Mouse (Mus musculus) inflammation-experienced regulatory T-cells, adult 6 months (primary cell): ENCODE results near the gene Olfr871. TPM values are rescaled to one million over a fixed set of nuclear protein-coding genes. Genes with fewer than 3 reads are reported as not detected.
"Not testable (repeated sequence)": the region's sequence is repeated elsewhere in the genome, so short reads cannot be mapped to it uniquely, and the experiment has no call there.

Experiments
- ATAC-seq: one replicate; pipeline ENCODE4 v1.8.0; 2017
- polyA plus RNA-seq, 3 experiments: library from polyadenylated mRNA; unstranded; fragments of 100-300 nt; shearing (Covaris generic); gene quantifications; one replicate each; pipeline ENCODE4 v1.2.1; 2017

Gene Olfr871
- polyA plus RNA-seq: not detected

DNA sequence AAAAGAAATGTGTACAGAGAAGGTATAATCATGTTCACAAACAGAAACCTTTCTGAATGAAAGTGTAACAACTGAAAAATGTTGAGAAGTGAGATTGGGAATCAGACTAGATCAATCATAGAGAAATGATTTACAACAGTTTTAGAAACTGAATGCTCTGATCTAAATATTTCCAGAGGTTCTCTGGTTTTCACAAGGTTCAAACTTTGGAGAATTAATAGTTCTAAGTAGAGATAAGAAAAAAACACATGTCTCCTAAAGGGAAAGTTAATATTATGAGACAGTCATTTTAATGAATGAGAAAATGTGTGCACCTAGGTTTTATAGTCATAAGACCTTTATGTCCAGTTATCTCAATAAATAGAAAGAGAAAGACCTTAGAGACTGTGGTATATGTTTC lies at the start of gene Olfr871:
Gene Olfr871, plus strand, starts transcription at position 301 of the 400 bp plus-strand sequence.
- no peak for ATAC-seq

DNA sequence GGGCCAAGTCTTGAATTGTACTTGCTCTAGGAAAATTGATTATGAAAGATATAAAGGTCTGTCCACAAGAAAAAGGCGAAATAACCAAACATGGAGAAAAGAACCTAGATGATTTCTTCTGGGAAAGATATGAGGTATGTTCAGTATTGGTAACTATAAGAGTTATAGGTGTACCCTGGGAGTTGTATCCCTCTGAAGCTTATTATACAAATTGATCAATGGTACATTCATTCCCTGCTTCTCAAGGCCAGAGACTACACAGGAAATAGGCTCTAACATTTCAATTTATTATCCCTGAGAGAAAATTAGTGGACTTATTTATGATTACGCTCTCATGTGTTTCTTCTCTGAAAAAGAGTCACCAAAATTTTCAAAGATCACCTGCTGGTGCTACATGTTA lies 38.0 kb upstream of the Olfr871 start, which contains the start of gene Olfr870:
Gene Olfr870, minus strand, starts transcription at position 101 of the 400 bp plus-strand sequence.
- no peak for ATAC-seq

DNA sequence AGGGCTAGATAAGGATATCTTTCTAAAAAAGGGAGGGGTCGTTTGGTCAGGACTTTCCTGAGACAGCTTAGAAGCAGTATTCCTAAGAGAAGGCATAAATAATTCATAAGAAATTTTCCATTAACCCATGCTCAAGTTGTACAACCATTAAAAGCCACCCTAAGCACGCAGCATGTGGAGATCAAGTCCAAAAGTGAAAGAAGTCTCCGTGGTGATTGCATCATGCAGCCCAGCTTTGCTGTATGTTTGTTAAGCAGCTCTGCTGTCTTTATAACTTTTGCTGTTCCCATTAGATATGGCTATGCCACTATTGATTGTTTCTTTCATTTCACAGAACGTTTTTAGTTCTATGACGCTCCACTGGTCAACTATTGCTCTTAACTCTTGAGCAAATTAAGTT lies 32.5 kb upstream of the Olfr871 start:
- no peak for ATAC-seq

- ATAC-seq: no peak
These were observed 9.9 kb upstream of the Olfr871 start for GRCm38 (mm10) chr9:20202131-20202530.

DNA sequence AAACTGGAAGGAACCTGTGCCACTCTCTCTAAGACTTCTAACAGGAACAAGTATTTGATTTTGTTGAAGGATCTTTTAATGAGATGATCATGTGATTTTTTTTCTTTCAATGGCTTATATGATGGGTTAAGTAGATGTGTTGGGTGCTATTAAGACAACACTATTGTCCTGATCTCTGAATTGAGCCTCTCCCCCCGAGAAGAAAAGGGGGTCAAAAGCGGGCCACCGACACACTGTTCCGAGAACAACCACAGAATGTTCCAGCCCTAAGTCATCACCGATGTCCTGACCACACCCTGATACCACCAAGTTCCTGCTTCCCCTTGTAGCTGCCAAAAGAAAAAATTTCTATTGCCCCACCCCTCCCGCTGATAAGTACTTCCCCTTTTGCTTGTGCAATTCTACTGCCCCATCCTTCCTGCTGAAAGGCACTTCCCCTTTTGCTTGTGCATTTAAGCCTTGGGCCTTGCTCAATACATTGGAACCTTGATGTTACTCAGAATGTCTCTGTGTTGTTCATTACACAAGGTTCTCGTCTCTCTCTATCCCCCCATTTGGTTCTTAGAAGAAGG lies 8.5 kb upstream of the Olfr871 start:
- not testable (repeated sequence) for ATAC-seq

DNA sequence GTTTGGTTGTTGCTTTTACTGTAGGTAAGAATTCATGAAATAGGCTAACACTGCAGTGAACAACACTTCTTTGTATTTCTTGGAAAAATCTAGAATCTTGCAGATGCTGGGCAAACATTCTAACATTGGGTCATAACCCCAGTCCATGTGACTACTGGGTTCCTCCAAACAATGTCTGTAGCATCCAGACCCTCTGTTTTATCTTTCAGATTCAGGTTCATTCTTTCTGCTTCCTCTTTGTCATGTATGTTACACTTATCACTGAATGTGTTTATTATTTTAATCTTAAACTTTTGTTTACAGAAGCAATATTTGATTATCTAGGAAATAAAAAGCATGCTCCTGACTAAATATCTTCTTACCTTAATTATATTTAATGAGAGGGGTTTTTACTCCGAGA lies 1.2 kb upstream of the Olfr871 start:
- ATAC-seq: no peak

GRCm38 (mm10) chr9:20211477-20211876 lies 530 bp upstream of the Olfr871 start:
- ATAC-seq: no peak

GRCm38 (mm10) chr9:20236819-20237218 lies 24.8 kb downstream of the Olfr871 start, which contains the start of gene Olfr872:
TSS of gene Olfr872 (plus strand) at chr9:20237119.
- ATAC-seq: no peak

DNA sequence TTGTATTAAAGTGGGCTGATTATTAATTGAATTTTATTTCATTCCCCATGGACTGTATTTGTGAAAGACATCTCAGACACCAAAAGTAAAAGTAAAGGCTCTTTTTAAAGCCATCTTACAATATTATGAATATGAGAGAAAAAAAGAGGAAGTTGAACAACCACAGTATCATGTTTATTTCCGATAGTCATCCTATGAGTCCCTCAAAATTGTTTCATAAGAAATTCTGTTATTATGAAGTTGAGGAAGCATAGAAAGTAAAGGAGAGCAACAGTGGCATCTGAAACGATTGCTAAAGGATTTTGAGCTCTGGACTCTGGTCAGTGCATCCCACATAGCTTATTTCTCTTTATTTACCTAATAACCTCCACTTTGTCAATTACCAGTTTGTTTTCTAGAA lies 25.4 kb downstream of the Olfr871 start:
- no peak for ATAC-seq

Other genes with a start within 250 kb of the Olfr871 start
- not detected for gene Olfr866, start 184.2 kb upstream of the Olfr871 start, polyA plus RNA-seq
- not detected for gene Olfr867, start 154.6 kb upstream of the Olfr871 start, polyA plus RNA-seq
- not detected for gene Olfr868, start 113.6 kb upstream of the Olfr871 start, polyA plus RNA-seq
- gene Olfr869, start 83.2 kb upstream of the Olfr871 start, polyA plus RNA-seq: not detected
- not detected for gene Olfr870, start 38.1 kb upstream of the Olfr871 start, polyA plus RNA-seq
- gene Olfr872, start 24.9 kb downstream of the Olfr871 start, polyA plus RNA-seq: not detected
- gene Olfr39, start 70.1 kb downstream of the Olfr871 start, polyA plus RNA-seq: not detected
- gene Olfr873, start 86.3 kb downstream of the Olfr871 start, polyA plus RNA-seq: not detected
- gene Olfr18, start 123.9 kb downstream of the Olfr871 start, polyA plus RNA-seq: not detected
- gene Zfp560, start 173.0 kb downstream of the Olfr871 start, polyA plus RNA-seq: 10 to 100 TPM; 33.3 to 39.9 (median 36.6) TPM
- gene Zfp26, start 248.0 kb downstream of the Olfr871 start, polyA plus RNA-seq: 10 to 100 TPM; 18.3 to 24.2 (median 21.8) TPM